In genomic region chr10:59349536-59349935, GRCm38 (mm10) we compare ENCODE assay signal across 42 mouse cellular contexts. TPM values are rescaled to one million over a fixed set of nuclear protein-coding genes. Genes with fewer than 3 reads are reported as not detected.
"Had no signal": no experiment of that assay in that cellular context is flagged by ENCODE, and none has a peak within 500 bp of the region (broad histone marks: within the 10 kb centered on the region; RNA-seq: fewer than 3 reads in every experiment).

No protein-coding gene starts in this region.

- H3K27ac ChIP-seq: left cerebral cortex, adult 2 months; limb, embryonic 10.5 days; limb, embryonic 12.5 days; limb, embryonic 13.5 days; limb, embryonic 15.5 days; lung, embryonic 15.5 days; macrophage; midbrain, embryonic 10.5 days; midbrain, embryonic 12.5 days; midbrain, embryonic 13.5 days; midbrain, embryonic 15.5 days had no signal

- H3K27me3 ChIP-seq: limb, embryonic 12.5 days; limb, embryonic 13.5 days; limb, embryonic 15.5 days; liver, embryonic 12.5 days; liver, embryonic 15.5 days; lung, embryonic 15.5 days; megakaryocyte, embryonic 14.5 days; midbrain, embryonic 12.5 days; midbrain, embryonic 13.5 days; midbrain, embryonic 15.5 days had no signal

- H3K4me2 ChIP-seq: limb, embryonic 12.5 days; limb, embryonic 13.5 days; limb, embryonic 15.5 days; liver, embryonic 11.5 days; liver, embryonic 12.5 days; lung, embryonic 14.5 days; lung, embryonic 15.5 days; midbrain, embryonic 11.5 days; midbrain, embryonic 12.5 days; midbrain, embryonic 13.5 days; midbrain, embryonic 15.5 days had no signal

- H3K9me3 ChIP-seq: limb, embryonic 10.5 days; limb, embryonic 12.5 days; limb, embryonic 13.5 days; limb, embryonic 15.5 days; liver, embryonic 12.5 days; liver, embryonic 15.5 days; lung, embryonic 15.5 days; megakaryocyte, embryonic 14.5 days; midbrain, embryonic 10.5 days; midbrain, embryonic 12.5 days; midbrain, embryonic 13.5 days; midbrain, embryonic 15.5 days had no signal

- DNase-seq: left cerebral cortex, postnatal 4 days; liver, postnatal 0 days; lung, adult 18-20 months; lung, adult 2 months; lung, embryonic 14.5 days; lung, postnatal 10 days; lung, postnatal 14 days; lung, postnatal 36 days; lung, postnatal 4 days; midbrain, embryonic 14.5 days had no signal

- H3K4me1 ChIP-seq: limb, embryonic 10.5 days; limb, embryonic 12.5 days; limb, embryonic 13.5 days; limb, embryonic 15.5 days; lung, embryonic 15.5 days; midbrain, embryonic 10.5 days; midbrain, embryonic 12.5 days; midbrain, embryonic 13.5 days; midbrain, embryonic 15.5 days had no signal

- H3K9ac ChIP-seq: limb, embryonic 12.5 days; limb, embryonic 13.5 days; limb, embryonic 15.5 days; liver, embryonic 12.5 days; liver, embryonic 15.5 days; liver, postnatal 0 days; lung, embryonic 14.5 days; lung, embryonic 15.5 days; midbrain, embryonic 12.5 days; midbrain, embryonic 13.5 days; midbrain, embryonic 15.5 days had no signal

- ATAC-seq: liver, embryonic 12.5 days; liver, postnatal 0 days; lung, postnatal 0 days; midbrain, embryonic 13.5 days; midbrain, embryonic 15.5 days had no signal

- H3K4me3 ChIP-seq: left cerebral cortex, adult 2 months; limb, embryonic 10.5 days; limb, embryonic 12.5 days; limb, embryonic 13.5 days; limb, embryonic 15.5 days; liver, embryonic 12.5 days; liver, embryonic 15.5 days; lung, embryonic 15.5 days; megakaryocyte, embryonic 14.5 days; midbrain, embryonic 10.5 days; midbrain, embryonic 12.5 days; midbrain, embryonic 13.5 days; midbrain, embryonic 15.5 days; myocyte had no signal

RNA-seq across cellular contexts. Expression of gene Gm10273, which starts 45.9 kb away (rescaled TPM):
- polyA plus RNA-seq: limb, embryonic 12.5 days had no signal

RNA-seq across cellular contexts. Expression of gene Pla2g12b, which starts 53.9 kb away (rescaled TPM):
- total RNA-seq: left cerebral cortex, adult 18-20 months; left cerebral cortex, adult 2 months; left cerebral cortex, adult 8-10 months; left cerebral cortex, postnatal 10 days; left cerebral cortex, postnatal 14 days; left cerebral cortex, postnatal 25 days; left cerebral cortex, postnatal 36 days; left cerebral cortex, postnatal 4 days; megakaryocyte progenitor cell, adult 5-6 weeks; megakaryocyte, adult 5-6 weeks; megakaryocyte-erythroid progenitor cell, adult 5-6 weeks; midbrain, postnatal 0 days; monocyte, adult 5-6 weeks had no signal
- polyA plus RNA-seq: limb, embryonic 10.5 days; limb, embryonic 11.5 days; limb, embryonic 12.5 days; limb, embryonic 13.5 days; limb, embryonic 14.5 days; lung, embryonic 14.5 days; macrophage; midbrain, embryonic 10.5 days; midbrain, embryonic 11.5 days; midbrain, embryonic 12.5 days; midbrain, embryonic 13.5 days; midbrain, embryonic 14.5 days; midbrain, embryonic 15.5 days; midbrain, postnatal 0 days; myocyte; neural tube, embryonic 11.5 days had no signal
